Mouse (Mus musculus): Measurements from ENCODE around the gene Mindy2. TPM values are rescaled to one million over a fixed set of nuclear protein-coding genes. Genes with fewer than 3 reads are reported as not detected.

The Mindy2 gene
- total and polyA plus RNA-seq, 2 experiments from 2014 or later, result 19.9 to 44.1 TPM

DNA sequence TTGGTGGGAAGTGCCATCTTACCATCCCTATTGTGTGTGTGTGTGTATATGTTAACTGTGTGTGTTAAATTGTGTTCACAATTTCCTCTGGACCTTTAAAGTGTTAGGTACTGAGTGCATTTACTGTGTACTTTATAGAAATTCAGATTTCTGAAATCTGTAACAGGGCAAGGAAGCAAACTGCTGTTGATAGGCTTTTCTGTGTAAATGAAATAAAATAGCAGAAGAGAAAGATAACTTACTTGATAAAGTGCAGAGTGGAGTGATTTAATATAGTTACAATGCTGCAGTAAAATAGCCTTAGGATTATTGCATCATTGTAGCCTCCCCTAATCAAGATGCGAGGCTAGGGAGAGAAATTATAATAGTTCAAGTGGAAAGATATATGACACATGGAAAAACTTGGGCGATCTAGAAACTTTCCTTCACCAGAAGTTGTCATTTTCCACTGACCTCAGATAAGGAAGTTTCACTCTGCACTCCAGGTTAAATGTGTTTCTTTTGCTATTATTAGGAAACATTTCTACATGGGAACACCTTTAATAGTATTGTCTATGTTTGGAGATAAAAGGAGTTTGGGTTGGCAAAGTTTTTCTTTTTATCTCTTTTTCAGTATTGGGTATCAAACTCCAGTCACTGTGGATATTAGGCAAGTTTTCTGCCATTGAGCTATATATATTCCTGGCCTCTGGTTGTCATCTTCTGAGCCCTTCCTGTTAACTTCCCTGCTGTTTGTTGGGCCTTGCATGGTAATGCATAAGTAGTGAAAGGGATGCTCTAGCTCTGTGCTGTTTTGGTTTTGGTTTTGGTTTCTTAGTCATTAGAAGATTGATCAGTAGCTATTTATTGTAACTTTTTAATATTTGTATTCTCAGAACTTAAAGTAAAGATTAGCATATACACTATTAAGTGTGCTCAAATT, 35.1 kb upstream of the Mindy2 start:
- Histone ChIP-seq H3K9me3 (ENCODE audit: low read length) (no peaks in the 10 kb centered on the region), H3K36me3 (ENCODE audit: insufficient read depth, low read length) (no peaks in the 10 kb centered on the region), H3K27ac (ENCODE audit: low read depth, low read length) (no peak overlapping the region), H3K27me3 (ENCODE audit: insufficient read depth, low read length) (no peaks in the 10 kb centered on the region), H3K4me1 (ENCODE audit: insufficient read depth, low read length) (0 out of 2 replicates have a peak, but pooled peaks cover 2% of the 10 kb centered on the region), H3K9ac (replicated peaks; ENCODE audit: low read length, poor library complexity, severe bottlenecking) (no peak overlapping the region), H3K4me2 (ENCODE audit: low read depth, low read length, poor library complexity, severe bottlenecking) (no peak overlapping the region), H3K4me3 (ENCODE audit: low read depth, low read length) (no peak overlapping the region)
- ATAC-seq (ENCODE audit: low FRiP score), result no peak
- DNase-seq (ENCODE audit: low spot score), result no peak
- 73% methylated on average over 2 of the region's 2 CpGs for WGBS
- no peak for TF ChIP-seq CTCF (IDR thresholded peaks at IDR 0.05)

DNA sequence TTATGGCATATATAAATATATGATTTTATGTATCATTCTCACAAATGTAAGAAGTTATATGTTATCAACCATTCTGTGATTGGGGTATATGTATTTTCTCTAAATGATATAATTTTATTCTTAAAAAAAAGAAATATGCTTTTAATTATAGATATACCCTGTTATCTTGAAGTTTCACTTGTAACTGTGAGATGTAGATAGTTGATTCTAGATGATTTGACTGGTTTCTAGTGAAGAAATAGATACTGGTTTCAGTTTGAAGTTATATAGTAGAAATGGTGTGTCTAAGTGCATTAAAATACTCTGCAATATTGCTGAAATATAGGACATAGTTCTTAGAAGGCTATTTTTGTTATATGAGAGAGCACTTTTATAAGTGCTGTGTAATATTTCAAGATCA, 33.6 kb upstream of the Mindy2 start:
- H3K27ac ChIP-seq (ENCODE audit: low read depth, low read length), result no peak overlapping the region
- H3K4me2 ChIP-seq (ENCODE audit: low read depth, low read length, poor library complexity, severe bottlenecking), result no peak overlapping the region
- no peaks in the 10 kb centered on the region for H3K27me3 ChIP-seq (ENCODE audit: insufficient read depth, low read length)
- TF ChIP-seq CTCF (IDR thresholded peaks at IDR 0.05), result no peak
- ATAC-seq (ENCODE audit: low FRiP score) (no peak), DNase-seq (ENCODE audit: low spot score) (no peak)
- no peaks in the 10 kb centered on the region for H3K9me3 ChIP-seq (ENCODE audit: low read length)
- H3K4me3 ChIP-seq (ENCODE audit: low read depth, low read length), result no peak overlapping the region
- 0 out of 2 replicates have a peak, but pooled peaks cover 2% of the 10 kb centered on the region for H3K4me1 ChIP-seq (ENCODE audit: insufficient read depth, low read length)
- no peak overlapping the region for H3K9ac ChIP-seq (replicated peaks; ENCODE audit: low read length, poor library complexity, severe bottlenecking)
- no peaks in the 10 kb centered on the region for H3K36me3 ChIP-seq (ENCODE audit: insufficient read depth, low read length)

DNA sequence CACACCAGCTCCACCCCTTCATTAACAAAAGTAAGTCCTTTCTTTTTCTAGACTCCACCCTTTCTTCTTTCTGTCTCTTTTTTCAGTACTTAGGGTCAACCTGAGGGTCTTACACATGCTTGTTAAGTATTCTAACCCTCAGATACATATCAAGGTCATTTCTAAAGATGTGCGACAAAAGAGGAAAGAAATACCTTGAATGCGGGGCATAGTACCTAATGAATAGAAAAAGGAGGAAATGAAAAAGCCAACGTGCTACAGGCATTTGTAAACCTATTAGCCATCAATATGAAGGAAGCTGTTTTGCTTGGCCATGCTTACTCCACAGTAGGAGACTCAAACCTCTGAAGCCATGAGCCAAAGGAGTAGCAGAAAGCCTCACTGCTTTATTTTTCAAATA, 33.0 kb upstream of the Mindy2 start:
- H3K4me2 ChIP-seq (ENCODE audit: low read depth, low read length, poor library complexity, severe bottlenecking), result no peak overlapping the region
- H3K9me3 ChIP-seq (ENCODE audit: low read length), result no peaks in the 10 kb centered on the region
- no peak overlapping the region for H3K4me3 ChIP-seq (ENCODE audit: low read depth, low read length)
- H3K27ac ChIP-seq (ENCODE audit: low read depth, low read length), result no peak overlapping the region
- TF ChIP-seq CTCF (IDR thresholded peaks at IDR 0.05), result no peak
- no peak overlapping the region for H3K9ac ChIP-seq (replicated peaks; ENCODE audit: low read length, poor library complexity, severe bottlenecking)
- DNase-seq (ENCODE audit: low spot score) (no peak), ATAC-seq (ENCODE audit: low FRiP score) (no peak)
- 79% methylated on average over 3 of the region's 3 CpGs for WGBS
- 0 out of 2 replicates have a peak, but pooled peaks cover 2% of the 10 kb centered on the region for H3K4me1 ChIP-seq (ENCODE audit: insufficient read depth, low read length)
- no peaks in the 10 kb centered on the region for H3K27me3 ChIP-seq (ENCODE audit: insufficient read depth, low read length)
- no peaks in the 10 kb centered on the region for H3K36me3 ChIP-seq (ENCODE audit: insufficient read depth, low read length)

DNA sequence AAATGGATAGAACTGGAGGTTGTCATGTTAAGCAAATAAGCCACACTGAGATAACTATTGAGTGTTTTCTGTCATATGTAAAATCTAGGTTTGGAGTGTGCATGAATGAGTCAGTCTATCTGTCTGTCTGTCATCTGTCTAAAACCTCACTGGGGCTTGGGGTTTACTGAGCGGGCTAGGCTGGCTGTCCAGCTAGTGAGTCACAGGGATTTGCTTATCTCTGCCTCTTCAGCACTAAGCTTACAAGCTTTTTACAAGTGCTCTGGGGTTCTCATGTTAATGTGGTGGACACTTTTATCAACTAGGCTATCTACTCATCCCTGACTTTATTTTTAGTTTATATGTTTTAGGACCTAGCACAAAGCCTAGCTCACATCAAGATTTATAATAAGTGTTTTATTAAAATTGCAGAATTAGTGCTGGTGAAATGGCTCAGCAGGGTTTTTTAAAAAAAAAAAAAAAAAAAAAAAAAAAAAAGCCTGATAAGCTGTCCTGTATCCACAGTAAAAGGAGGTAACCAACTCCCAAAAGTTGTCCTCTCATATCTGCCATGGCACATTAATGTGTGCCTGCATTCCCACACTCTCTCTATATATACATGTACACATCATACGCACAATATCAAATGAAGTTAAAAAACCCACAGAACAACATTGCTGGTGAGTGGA, 31.5 kb upstream of the Mindy2 start:
- H3K4me2 ChIP-seq (ENCODE audit: low read depth, low read length, poor library complexity, severe bottlenecking), result no peak overlapping the region
- H3K27me3 ChIP-seq (ENCODE audit: insufficient read depth, low read length), result no peaks in the 10 kb centered on the region
- ATAC-seq (ENCODE audit: low FRiP score) (no peak), DNase-seq (ENCODE audit: low spot score) (no peak)
- 79% methylated on average over 2 of the region's 2 CpGs for WGBS
- no peaks in the 10 kb centered on the region for H3K9me3 ChIP-seq (ENCODE audit: low read length)
- H3K36me3 ChIP-seq (ENCODE audit: insufficient read depth, low read length), result no peaks in the 10 kb centered on the region
- no peak overlapping the region for H3K27ac ChIP-seq (ENCODE audit: low read depth, low read length)
- H3K9ac ChIP-seq (replicated peaks; ENCODE audit: low read length, poor library complexity, severe bottlenecking), result no peak overlapping the region
- no peak overlapping the region for H3K4me3 ChIP-seq (ENCODE audit: low read depth, low read length)
- TF ChIP-seq CTCF (IDR thresholded peaks at IDR 0.05), result no peak
- H3K4me1 ChIP-seq (ENCODE audit: insufficient read depth, low read length), result 0 out of 2 replicates have a peak, but pooled peaks cover 2% of the 10 kb centered on the region

DNA sequence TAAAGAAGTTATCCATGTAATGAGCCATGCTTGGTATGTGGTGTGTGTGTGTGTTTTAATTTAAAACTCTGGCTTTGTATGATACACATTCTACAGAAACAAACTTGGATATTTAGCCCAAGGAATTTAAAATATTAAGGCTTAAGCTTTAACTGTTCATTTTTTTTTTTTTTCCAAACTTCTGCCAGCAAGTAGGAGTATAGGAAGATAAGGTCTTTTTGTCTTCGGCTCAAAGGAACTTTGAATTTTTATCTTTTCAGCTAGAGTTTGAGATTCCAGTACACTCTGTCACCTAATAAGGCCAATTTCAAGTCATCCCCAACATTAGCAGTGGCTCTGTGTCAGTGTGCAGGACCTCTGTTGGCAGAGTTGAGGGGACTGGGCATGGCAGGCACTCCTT, 25.2 kb upstream of the Mindy2 start:
- DNase-seq (ENCODE audit: low spot score) (no peak), ATAC-seq (ENCODE audit: low FRiP score) (no peak)
- Histone ChIP-seq H3K9me3 (ENCODE audit: low read length) (no peaks in the 10 kb centered on the region), H3K4me3 (ENCODE audit: low read depth, low read length) (no peak overlapping the region), H3K4me2 (ENCODE audit: low read depth, low read length, poor library complexity, severe bottlenecking) (no peak overlapping the region), H3K4me1 (ENCODE audit: insufficient read depth, low read length) (no peaks in the 10 kb centered on the region), H3K27ac (ENCODE audit: low read depth, low read length) (no peak overlapping the region), H3K9ac (replicated peaks; ENCODE audit: low read length, poor library complexity, severe bottlenecking) (no peak overlapping the region), H3K27me3 (ENCODE audit: insufficient read depth, low read length) (no peaks in the 10 kb centered on the region), H3K36me3 (ENCODE audit: insufficient read depth, low read length) (no peaks in the 10 kb centered on the region)
- TF ChIP-seq CTCF (IDR thresholded peaks at IDR 0.05), result no peak
- WGBS, result 84% methylated on average over 1 of the region's 1 CpGs
